Mouse (Mus musculus) kidney, adult 18-20 months (tissue): Measurements from ENCODE around the gene Gpr18.

Source experiments
- DNase-seq: peaks from one replicate; pipeline ENCODE4 v3.0.0; 2021

Gene Gpr18

DNA sequence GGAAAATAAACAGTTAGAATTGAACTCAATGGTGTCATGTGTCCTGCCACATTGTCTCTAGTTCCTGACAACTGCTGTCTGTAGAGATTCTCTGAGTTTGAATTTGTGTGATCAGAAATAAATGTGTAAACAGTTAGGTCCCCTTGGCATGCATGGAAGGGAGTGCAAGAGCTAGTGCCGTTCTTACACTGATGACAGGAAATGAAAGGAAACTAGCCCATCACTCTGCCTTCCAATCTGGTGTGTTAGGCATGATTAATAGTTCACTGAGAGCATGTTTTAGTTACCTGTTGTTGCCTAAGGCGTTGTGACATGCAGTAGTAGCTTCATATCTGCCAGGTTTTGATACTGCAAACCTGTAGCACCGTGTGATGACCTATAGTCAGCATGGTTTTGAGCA lies 32.4 kb upstream of the Gpr18 start:
- DNase-seq: no peak

GRCm38 (mm10) chr14:121947201-121947760 lies 31.7 kb upstream of the Gpr18 start:
- DNase-seq: no peak

- no peak for DNase-seq
Observed at GRCm38 (mm10) chr14:121946728-121947127, 31.1 kb upstream of the Gpr18 start.

- peak; percentile 34 for DNase-seq
Observed at GRCm38 (mm10) chr14:121946131-121946530, 30.6 kb upstream of the Gpr18 start.

DNA sequence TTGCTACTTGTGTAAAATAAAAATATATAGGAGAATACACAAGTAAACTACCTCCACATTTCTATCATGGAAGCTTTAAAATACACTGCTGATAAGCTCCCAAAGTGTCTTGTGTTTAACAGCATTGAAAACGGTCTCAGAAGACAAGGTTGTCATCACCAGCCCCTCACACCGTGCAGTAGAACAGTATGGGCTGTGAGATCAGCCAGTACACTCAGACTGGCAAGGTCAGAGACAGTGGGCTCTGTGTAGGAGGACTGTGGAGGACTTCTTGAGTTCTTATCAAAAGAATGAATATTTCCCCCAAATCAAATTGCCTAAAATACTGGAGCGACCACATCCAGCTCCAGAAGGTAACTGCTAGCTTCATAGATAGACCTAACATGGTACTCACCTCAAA lies 24.0 kb upstream of the Gpr18 start:
- DNase-seq: no peak

- no peak for DNase-seq
Observed at GRCm38 (mm10) chr14:121938256-121939191, 22.9 kb upstream of the Gpr18 start.

DNA sequence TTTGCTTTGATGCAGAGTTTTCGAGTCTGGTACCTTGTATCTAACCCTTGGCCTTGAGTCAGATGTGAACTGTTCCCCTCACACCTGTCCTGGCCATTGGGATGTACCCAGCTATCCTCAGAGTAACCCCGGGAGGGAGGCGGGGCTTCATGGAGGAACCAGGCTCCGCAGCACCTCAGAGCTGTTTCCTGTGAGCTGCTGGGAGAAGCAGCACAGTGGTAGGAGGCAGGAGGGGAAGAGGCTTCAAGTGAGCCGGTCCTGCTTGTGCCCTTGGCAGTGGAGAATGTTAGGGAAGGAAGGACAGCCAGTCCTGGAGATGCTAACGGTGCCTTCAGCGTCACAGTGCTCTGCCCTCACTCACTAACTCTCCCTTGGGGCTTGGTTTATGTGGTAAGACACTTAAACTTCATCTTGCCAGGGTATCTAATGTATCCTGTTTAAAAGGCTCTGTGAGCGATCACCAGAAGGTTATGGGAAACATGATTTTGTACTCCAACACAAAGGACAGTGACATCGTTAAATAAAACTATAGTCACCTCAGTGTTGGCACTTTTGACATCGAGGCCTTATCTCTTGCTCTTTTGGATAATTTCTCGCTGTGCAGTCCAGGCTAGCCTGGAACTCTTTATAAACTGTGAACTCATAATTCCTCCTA lies 22.1 kb upstream of the Gpr18 start:
- DNase-seq: no peak

DNA sequence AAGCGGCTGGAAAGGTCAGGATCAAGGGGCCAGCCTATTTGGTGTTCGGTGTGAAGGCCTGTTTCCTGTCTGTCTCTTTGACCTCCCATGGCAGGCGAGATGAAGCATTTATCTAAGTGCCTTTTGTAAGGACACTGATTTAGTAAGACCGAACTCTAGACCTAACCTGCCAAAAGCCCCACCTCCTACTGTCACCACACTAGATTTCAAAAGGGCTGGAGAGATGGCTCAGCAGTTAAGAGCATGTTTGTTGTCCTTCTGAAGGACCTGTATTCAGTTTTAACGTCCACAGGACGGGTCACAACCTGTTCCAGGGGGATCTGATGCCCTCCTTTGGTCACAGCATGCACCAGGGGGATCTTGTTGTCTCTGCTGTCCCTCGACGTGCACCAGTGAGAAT lies 21.3 kb upstream of the Gpr18 start:
- no peak for DNase-seq

DNA sequence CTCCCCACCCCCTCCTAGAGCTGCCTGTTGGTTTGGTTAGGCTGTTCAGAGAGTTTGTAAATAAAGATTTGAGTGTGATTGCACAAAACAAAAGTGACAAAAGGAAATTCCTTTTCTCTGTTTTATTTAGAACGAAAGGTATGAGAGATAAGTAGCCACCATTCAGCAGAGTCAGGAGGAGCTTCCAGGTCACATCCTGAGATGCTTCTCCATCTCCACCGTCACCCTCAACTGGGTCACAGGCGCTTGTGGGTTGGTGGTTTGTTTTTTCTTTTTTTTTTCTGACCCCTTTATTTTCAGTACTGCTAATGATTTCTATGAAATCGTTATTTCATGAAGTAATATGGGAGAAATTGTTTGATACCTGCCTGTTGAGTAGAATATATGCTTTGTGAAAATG lies 20.8 kb upstream of the Gpr18 start:
- no peak for DNase-seq

DNA sequence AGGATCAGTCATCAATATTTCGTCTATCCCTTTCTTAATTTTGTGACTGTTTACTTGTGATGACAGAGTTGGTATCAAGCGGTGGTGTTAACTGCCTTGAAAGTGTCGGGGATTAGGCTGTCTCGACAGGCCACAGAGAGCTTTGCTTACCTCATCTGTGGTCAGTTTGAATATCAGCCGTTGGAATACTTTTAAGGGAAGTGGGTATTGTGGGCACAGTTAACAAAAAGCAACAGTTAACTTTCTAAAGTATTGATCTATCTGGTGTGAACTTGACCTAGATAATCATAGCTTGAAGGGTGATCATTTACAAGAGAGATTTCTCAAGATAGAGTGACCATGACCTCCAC lies 19.0 kb upstream of the Gpr18 start:
- DNase-seq: no peak

- no peak for DNase-seq
Observed at GRCm38 (mm10) chr14:121933906-121934596, 18.5 kb upstream of the Gpr18 start.

- DNase-seq: no peak
Observed at GRCm38 (mm10) chr14:121932180-121932579, 16.6 kb upstream of the Gpr18 start.

DNA sequence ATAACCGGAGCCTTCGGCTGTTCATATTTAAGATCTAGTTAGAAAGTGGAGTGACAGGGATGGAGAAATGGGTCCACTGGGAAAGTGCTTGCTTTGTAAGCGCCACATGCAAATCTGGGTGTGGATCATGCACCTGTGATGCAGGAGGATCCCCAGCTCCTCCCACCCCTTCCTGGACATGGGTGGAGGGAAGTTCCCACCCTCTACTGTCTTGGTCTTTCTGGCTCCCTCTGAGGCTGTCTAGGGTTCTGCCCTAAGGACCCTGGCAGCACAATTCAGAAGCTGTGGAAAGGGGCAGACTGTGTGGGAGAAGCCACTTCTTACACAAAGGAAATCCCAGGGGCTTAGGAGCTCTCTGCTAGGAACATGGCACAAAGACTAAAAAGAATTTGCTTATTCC lies 16.0 kb upstream of the Gpr18 start:
- DNase-seq: no peak

GRCm38 (mm10) chr14:121930731-121931383 lies 15.3 kb upstream of the Gpr18 start:
- DNase-seq: no peak

DNA sequence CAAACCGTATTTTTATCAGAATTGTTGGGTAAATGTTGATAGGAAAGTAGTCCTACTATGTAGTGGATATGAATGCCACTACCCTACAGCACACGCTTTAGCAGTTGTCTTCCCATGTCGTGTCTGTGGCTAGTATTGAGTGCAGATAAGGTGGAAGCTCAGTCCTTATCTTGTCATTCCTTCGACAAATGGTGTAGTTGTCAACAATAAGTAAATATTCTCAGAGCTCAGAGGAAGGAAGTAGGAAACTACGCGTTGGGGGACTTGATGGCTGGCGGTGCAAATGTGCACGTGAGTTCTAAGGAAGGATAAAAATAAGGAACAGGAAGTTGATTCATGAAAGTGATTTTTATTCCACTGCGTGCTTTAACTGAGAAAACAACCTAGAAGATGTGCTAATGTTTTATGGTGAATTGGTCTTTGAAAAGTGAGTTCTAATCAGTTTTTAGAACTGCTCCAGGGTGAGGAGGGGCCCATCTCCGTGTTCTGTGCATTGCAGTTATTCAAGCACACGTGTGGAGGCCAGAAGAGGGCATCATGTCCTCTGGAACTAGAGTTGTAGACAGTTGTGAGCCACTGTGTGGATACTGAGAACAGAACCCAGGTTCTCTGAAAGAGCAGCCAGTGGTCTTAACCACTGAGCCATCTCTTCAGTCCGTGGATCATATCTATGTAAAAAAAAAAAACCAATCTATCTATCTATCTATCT lies 13.8 kb upstream of the Gpr18 start:
- DNase-seq: no peak

DNA sequence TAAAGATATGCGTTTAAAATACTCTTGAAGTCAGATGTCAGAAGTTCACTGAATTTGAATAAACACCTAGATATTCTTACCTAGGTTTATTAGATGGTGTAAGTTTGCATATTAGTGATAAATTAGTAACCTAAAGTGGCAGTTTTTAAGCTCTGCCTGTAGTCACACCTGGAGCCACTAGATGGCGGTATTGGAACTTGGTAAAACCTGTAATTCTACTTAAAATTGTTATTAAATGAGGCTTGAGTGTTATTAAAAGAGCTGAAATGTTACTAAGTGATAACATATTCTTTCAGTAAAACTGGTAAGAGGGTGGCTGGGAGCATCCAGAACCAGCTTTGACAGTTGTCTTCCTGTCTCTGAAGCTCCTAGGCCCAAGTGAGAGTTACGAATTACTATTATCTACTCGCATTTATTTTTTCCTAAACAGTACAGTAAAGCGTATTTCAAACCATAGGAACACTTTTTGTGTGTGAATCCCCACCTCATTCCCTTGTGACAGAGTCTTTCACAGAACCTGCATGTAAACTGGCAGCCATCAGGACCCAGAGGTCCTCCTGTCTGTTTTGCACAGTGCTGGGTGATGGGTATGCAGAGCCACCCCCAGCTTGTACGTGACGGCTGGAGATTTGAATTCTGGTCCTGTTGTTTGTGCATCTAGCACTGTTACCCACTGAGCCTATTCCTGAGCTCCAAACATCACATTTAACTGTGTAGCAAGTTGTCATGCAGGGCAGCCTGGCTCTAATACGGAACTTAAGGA lies 13.0 kb upstream of the Gpr18 start:
- peak; percentile 51 for DNase-seq

DNA sequence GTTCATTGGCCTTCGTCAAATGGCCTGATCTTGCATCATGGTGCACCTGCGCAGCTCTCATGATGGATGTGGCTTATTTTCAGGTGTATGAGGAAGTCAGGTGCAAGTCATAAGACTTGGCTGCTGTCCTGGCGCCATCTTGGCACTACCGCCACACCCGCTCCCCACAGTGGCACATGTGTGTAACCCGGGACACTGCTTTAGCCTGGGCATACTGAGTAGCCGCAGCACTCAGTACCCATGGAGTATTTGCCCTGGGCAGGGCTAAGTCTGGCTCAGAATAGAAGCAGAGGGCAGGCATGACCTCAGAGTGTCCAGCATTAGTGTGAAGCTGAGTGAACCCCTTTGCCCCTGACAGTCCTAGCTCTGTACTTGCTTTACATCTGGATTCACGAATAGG lies 11.9 kb upstream of the Gpr18 start:
- DNase-seq: no peak

GRCm38 (mm10) chr14:121926901-121927300 lies 11.3 kb upstream of the Gpr18 start:
- DNase-seq: no peak

GRCm38 (mm10) chr14:121924876-121925275 lies 9.3 kb upstream of the Gpr18 start:
- no peak for DNase-seq

GRCm38 (mm10) chr14:121922731-121923130 lies 7.2 kb upstream of the Gpr18 start:
- no peak for DNase-seq

DNA sequence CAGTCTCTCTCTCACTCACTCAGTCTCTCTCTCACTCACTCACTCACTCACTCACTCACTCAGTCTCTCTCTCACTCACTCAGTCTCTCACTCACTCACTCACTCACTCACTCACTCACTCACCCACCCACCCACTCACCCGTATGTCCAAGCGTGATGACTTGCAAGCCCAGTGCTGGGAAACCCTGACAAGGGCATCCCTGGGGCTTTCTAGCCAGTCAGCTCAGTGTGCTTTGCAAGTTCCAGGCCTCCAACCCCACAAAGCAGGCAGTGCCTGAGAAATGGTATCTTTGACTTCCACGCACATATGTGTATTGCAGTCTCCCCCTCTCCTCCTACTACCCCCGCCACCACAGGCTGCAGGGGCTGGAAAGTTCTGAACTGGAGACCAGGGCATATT lies 6.4 kb upstream of the Gpr18 start:
- no peak for DNase-seq
